Mouse (Mus musculus) 3T3-L1 (cell line): ENCODE measurements around the gene Auh.

Experiments
- DNase-seq: peaks from one replicate; pipeline ENCODE4 v3.0.0-alpha.2; 2015; ENCODE audit warnings: low read depth, low spot score

Auh gene

DNA sequence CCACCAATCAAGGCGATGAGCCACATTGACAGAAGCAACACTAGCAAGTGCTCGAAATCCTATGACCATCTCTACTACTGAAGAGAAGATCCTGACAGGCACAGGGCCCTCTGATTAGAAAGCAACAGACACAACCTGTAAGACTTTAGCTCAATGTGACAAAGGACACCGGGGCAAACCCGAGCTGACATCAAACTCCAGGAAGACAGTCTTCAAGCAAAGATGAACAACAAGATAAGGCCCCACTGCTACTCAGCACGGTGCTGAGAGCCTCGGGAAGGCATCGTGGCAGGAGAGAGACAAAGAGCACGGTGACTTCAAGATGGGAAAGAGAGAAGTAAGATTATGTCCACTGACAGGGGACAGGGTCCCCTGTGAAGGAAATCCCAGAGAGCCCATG, 7.5 kb downstream of the Auh start:
- DNase-seq = no peak

DNA sequence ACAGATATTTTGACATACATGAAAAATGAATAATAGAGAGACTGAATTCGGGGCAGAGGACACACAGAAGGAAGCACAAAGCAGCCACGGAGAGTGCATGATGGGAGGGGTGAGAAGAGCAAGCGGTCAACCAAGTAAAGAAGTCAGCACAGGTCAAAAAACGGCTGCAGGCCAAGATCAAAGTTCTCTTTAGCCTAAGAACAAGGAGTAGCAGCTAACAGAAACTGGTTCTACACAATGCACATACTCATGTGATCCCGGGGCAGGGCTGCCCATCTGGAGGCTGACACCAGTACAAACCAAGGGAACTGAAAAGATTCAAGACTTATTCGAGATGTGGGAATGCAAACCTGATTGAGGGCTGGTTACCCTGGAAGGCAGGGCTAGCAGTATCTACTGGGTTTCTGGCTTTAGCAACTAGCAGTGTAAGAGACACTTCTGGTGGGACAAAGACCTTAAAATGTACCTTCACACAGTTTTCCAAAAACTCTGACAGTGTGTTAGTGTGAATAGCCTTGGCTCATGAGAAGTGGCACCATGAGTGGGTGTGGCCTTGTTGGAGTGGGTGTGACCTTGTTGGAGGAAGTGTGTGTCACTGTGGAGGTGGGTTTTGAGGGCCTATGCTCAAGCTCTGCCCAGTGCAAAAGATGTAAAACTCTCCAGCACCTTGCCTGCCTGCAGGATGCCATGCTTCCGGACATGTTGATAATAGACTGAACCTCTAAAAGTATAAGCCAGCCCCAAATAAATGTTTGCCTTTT, 8.2 kb downstream of the Auh start:
- no peak for DNase-seq

DNA sequence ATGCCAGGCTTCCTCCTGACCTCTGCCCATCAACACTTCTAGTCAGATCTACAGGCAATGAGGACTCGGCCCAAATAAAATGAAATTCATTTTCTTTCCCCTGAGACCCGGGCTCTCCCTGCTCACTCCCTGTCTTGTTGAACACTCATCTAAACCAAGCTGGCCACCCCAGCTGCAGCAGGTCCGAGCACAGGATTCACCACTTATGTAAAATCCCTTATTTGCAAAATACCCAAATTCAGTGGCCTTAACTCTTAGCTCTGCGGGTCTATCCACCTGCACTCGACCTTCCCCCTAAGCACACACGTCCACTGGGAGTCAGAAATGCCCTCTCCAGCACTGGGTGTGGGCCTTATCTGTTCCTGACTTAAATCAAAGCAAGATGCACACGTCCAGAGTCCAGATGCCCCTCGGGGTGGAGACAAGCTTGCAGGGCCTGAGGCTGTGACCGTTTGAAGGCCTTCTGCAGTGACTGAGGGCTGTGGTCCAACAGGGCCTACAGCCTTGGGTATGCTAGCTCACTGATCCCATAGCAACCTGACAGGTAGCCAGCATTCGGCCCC, 9.6 kb downstream of the Auh start:
- no peak for DNase-seq

DNA sequence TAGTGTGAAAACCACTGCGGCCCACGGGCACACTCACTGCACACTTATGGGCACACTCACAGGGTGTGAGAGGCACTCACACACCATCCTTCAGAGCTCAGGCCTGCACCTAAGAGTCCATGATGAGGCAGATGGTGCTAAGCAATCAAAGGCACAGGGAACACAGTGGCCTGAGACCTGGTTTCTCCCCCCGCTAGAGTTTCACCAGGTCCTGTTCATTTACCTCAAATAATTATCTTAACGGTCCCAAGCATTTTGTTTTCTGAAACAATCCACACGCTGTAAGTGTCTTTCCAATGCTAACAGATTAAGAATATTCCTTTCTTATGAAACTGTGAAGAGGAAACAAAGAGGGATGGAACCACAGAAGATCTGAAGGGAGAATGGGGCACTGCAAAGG, 11.1 kb downstream of the Auh start:
- no peak for DNase-seq

DNA sequence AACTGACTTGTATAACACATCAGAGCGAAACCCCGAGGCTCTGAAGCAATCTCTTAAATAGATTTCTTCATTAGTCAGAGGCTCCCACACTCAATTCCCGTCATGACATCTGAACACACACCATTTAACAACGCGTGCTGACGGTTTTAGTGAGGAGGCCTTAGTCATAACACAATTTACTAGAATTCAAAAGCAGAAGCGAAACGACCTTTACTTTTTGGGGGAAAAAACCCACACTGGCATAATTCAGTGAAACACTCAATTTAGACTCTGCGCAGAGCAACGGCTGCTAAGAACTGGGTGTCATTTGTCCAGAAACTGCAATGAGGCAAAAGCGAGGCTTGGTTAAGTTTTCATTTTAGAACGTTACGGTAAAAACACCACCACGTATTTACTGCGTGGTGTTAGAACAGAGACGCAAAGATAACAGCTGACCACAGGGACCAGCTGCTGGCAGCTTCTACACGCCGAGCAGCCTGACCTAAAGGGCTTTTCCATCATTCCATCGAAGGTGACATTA, 14.8 kb downstream of the Auh start:
- no peak for DNase-seq

DNA sequence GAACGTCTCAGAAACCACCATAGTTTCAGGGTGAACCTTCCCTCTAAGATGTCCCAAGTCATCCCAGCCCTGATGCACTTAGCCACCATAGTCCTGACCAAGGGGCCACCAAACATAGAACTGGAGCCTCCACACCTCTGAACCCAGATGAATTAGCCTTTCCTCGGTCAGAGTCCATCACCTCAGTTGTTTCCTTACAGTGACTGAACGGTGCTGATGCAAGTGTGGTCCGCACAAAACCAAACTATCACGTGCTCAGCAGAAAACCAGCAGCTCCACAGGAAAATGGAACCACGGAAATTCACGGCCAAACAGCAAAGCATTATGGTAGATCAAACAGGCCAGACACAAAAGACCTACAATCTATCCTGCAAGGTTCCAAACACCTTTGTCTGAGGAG, 15.6 kb downstream of the Auh start:
- no peak for DNase-seq

DNA sequence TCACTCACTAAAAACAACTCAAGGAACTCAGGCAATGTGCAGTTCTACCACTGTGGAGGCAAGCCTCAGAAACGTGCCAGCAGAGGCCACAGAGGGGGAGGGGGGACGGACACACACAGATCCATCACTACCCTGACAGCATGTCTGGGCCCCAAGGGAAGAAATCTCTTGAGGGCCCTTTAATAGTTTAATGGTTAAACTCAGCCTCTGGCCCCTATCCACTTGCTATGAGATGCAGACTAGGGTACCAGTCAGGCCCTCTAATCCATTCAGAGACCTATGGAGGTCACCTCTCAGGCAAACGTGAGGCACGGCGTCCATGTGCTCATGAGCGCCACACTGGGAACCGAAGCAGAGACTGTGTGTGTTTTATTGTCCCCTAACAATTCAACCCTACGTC, 17.0 kb downstream of the Auh start:
- no peak for DNase-seq

DNA sequence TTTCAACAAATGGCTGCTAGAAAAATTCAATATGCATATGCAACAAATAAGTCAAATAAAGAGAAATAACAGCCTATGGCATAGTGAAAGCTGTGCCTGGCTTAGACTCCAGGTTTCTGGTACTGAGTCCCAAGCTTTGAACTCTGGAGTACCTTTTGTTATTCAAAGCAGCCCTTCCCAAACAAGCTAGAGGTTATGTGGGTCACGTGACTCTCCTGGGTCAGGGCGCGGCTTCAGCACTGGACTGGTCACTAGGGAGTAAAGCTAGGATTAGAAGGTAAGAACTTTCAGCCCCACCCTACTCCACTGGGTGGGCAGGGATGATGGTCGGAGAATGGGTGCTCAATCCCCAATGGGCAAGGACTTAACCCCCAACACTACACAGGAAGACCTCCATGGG, 18.2 kb downstream of the Auh start:
- no peak for DNase-seq

DNA sequence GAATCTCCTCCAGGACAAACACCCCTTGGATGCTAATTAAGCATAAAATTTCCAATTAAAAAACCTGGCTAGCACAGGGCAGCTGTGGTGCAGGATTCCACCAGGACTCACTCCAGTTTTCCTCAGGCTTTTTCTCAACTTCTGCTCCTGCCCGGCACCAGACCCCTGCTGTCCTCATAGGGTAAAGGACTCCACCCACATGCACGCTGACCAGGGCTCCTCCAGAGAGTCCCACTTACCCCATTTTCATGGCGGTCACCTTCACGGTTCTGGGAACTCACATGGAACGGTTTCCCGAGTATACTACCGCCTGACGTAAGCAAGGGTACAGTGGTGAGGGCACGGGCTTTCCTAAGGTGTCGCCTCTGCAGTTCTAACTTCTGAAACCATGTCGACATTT, 23.2 kb downstream of the Auh start:
- no peak for DNase-seq

DNA sequence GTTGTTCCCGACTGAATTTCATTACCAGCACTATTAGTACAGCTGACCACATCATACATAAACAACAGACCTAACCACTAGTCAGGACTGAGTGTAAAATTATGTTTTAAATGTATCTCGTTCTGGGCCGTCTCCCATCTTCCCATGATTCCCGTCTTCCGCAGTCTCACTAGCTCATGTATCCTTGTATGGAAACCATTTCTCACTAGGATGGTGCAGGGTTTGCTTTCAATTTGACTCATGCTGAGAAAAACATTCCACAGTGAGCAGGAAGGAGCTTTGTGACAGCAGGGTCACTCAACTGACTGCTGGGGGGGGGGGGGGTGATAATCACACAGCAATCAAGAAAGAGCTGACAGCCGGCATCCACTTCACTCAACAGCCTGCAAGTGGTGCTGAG, 25.3 kb downstream of the Auh start:
- no peak for DNase-seq

DNA sequence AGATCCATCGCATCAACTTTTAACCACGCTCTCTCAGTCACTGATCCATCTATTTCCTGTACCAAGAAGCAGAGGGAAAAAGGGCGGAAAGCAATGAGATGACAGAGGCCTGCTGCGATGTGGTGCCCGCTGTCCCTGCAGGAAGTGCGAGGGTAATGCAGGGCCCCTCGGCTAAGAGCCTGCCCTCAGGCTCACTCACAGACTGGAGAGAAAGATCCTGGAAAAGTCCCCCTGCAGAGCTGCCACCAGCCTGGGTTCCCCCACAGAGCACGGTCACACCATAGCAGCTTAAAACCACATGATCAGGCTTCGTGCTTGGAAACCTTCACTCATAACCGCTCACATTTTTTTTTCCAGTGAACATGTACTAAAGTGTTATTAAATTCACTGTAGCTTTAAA, 25.7 kb downstream of the Auh start:
- peak; percentile 17 for DNase-seq

DNA sequence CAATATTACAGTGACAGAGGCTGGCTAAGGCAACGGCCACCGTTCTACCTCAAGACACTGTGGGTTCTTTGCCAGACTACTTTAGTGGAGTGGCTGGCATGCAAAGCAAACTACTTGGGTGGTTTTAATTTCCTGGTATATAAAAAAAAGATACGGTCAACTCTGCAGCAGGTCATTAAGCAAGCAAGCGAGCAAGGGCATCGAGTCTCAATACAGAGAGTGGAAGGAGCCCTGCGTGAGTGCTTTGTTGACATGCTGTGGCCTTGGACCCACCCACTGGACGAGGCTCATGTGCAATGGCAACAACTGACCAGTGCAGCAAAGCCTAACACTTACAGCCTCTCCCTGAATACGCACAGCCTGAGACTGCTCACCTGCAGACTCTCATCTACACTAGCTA, 27.0 kb downstream of the Auh start:
- no peak for DNase-seq

DNA sequence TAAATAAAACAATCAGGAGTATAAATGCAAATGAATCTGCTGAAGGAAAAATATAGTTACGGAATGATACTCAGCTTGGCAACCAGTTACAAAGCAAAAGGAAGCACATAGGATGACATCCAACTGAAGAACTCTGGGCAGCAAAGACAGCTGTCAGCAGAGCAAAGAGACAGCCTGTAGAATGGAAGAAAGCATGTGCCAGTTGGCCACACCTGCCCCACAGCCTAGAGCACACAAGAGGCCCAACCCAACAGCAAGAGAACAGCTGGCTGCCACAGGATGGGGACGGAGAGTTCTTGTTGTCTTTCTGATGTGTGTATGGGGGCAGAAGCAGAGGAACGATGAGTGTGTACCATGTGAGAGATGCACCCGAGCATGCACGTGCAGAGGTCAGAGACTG, 29.8 kb downstream of the Auh start:
- no peak for DNase-seq

DNA sequence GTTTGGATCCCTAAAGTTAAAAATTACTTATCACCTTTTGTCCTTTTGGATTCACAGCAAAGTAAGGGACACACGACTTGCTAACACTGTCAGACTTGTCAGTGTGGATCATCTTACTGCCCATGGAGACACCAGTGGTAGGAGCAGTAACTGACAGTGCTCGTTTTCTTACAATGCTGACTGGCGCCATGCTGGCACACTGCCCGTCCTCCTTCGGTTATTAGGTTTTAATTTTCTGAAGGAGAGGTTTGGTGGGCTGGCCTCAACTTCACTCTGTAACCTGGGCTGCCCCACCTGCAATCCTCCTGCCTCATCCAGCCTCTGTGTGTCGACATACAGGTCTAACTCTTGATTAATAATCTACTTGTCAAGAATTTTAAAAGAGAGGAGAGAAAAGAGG, 31.7 kb downstream of the Auh start:
- DNase-seq = no peak

DNA sequence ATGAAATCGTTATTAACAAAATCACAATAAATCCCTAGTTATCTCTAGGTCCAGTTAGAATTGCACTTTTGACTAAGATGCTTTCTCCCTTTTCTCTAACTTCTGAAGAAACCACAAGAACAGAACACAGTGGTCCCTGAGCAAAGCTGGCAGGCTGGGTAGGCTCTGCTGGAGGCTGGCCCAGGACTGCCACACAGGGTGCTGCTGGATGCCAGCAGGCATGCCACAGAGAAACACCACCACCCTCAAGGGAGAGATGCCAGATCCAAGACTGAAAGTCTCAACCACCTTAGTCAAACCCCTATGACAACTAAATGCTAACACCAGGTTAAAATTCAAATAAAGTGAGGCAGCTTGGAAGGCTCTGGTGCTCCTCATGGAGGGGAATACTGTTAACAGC, 36.7 kb downstream of the Auh start:
- peak; percentile 43 for DNase-seq

DNA sequence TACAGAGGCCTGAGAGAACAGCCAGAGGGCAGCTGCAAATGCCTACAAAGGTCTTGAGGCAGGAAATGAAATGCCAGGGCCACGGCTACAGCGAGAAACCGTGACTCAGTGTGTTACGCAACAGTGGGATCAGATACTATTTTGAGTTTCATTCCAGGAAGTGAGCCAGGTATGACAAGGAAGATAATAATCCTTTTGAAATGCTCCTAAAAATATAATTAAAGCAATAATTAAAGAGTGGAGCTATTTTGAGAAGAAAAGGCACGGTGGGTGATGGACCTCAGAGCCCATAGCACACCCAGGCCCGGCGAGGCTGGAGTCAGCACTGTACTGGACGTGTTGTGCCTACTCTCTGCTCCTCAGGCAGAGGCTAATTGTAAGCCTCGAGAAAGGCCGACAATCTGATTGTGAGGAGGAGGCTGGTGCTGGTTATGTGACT, 37.4 kb downstream of the Auh start:
- peak; percentile 94 for DNase-seq

DNA sequence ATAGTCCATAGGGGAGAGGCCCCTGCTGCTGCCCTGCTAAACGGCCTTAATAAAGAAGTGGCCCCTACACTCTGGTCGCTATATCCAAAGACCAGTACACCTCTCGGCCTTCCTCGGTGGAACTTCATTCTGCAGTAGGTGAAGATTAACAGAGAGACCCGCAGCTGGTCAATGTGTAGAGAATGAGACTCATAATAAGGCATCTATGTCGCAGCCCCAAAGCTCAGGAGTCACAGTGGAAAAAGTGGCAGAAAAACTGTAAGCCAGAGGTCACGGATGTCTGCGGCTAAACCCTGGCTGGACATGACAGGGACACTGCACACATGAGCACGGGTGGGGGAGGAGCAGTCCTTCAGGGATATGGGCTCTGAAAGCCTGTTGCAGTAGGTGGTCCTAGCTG, 39.2 kb downstream of the Auh start:
- no peak for DNase-seq

DNA sequence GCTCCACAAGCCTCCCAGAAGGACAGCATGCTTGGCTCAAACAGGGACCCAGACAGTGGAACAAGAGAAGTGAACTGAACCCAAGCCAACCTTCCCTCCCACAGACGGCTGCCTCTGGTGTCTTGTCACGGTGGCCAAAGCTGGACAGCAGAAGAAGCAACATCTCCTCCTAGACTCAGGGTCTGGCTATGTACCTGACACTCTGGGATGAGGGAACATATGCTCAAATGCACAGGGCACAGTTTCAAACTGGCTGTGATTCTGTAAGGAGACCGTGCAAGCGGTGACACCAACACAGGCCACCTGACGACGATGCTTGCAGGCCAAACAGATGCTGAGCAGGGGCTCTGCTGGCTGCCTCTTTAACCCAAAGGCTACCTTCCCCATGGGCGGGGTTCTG, 42.7 kb downstream of the Auh start:
- DNase-seq = no peak

DNA sequence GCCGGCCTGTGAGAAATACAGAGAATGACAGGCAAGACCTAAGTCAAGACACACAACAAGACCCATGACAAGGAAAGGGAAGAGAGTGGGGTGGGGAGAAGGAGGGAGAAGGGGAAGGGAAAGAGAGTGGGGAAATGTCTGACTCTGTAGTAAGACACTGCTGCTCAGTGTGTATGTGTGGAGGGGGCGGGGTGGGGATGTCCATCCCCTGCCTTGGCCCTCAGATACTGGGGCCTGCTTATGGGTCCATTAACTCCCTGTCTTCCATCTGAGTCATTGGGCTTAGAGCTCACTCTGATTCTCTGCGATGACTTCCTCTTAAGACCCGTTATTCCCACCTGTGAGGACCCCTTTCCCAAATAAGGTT, 45.5 kb downstream of the Auh start:
- no peak for DNase-seq

DNA sequence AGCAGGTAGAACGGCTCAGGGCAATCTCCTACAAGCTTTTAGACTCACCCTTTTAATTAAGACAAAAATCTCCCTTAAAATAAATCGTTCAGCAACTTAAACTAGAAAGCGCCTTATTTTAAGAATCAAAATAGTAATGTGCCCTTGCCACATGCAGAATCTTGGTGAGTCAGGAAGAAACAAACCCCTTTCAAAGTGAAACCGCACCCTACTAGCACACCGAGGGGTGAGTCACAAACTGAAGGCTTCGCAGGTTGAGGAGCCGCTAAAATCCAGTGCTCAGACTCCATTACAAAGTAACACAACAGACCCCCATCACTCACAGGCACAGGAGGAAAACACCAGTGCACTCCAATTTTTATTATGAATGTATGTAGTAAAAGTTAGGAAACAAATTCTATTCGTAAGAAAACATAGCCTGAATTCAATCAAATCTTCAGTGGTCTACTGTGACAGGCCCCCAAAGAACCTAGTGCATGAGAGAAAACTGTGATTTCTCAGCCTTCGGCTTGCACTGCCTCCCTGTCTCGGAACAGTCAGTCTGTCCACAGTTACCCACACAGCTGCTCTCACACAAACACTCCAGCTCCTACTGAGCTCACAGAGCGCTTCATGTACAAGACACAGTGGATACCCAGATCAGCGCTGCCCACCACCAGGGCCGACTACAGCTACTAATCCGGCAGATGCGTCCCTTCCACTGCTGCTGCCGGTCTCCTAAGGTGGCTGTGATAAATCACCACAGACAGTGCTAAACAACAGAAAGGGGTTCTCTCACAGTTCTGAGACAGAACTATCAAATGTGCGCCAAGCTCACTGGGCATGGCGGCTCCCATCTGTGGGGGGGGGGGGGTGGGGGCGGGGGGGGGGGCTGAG, 46.2 kb downstream of the Auh start:
- peak; percentile 34 for DNase-seq

DNA sequence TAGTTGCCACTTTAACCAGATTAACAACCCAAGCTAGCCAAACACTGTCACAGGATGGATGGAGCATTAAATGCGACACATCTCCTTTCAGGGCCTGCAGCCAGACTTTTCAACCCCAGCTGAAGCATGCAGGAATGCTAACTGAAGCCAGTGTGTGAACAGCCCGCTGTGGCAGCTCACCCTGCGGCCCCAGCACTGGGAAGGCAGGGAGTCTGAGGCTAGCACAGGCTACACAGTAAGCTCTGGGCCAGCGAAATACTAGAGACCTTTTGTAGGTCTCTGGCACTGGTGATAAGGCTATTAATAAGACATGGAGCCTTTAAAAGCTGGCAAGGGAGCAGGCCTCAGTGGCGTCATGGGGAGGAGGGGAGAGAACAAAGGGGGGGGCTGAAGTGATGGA, 49.1 kb downstream of the Auh start:
- no peak for DNase-seq

DNA sequence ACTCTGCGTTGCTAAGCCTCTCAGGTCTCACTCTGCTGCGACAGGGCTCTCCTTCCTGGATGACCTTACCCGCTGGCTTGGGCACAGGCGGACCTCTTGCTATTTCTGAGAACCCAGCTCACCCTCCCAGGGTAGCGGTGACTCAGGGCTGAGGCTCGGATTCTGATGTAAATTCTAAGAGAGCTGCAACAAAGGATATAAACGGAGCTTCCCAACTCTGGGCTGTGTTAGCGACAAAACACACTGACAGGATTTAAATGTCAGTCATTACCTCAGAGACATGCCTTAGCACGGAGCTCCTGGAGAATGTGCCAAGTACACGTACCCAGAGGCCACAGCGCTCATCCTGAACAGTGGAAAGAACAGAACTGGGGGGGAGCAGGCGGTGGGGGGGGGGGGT, 49.6 kb downstream of the Auh start:
- DNase-seq = peak; percentile 31

DNA sequence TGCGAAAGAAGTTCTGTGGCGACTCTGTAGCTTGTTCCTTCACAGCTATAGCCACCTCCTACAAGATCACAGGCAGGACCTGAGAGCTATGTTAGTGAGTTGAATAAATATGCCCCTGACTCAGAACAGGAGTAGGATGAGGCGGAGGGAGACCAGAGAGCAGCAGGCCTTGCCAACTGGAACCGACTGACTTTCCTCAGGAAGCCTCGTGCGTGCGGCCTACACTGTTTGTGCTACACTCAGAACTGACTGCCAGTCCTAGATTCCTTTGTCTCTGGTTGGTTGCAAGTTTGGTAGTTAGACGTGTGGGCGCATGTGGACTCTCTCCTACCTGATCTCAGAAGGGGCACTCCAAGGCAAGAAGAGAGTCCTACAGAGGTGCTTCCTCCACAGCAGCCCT, 50.2 kb downstream of the Auh start:
- DNase-seq = no peak
